Comparison of ENCODE assay signal across 22 mouse cellular contexts in genomic region chr1:160980021-160980420, GRCm38 (mm10). TPM values are rescaled to one million over a fixed set of nuclear protein-coding genes. Genes with fewer than 3 reads are reported as not detected.
DNase-seq lines count a peak whose midpoint lies in the region; ATAC-seq and TF ChIP-seq lines count a peak whose summit lies in the region.
"Had no signal": no experiment of that assay in that cellular context is flagged by ENCODE, and none has a peak within 500 bp of the region (broad histone marks: within the 10 kb centered on the region; RNA-seq: fewer than 3 reads in every experiment).

No protein-coding gene starts in this region.

- no peaks in the 10 kb centered on the region for H3K36me3 ChIP-seq in intestine, postnatal 0 days (ENCODE audit: control insufficient read depth, insufficient read depth)
- H3K36me3 ChIP-seq in intestine, embryonic 16.5 days (ENCODE audit: control insufficient read depth, insufficient read depth, low read length): no peaks in the 10 kb centered on the region
- peaks cover 30% of the 10 kb centered on the region for H3K36me3 ChIP-seq in megakaryocyte, embryonic 14.5 days (replicated peaks; ENCODE audit: low read length)
- H3K36me3 ChIP-seq in liver, postnatal 0 days (replicated peaks; ENCODE audit: insufficient read depth, low read length): no peaks in the 10 kb centered on the region
- H3K36me3 ChIP-seq in kidney, embryonic 16.5 days (ENCODE audit: insufficient read depth, low read length): 0 out of 2 replicates have a peak, but pooled peaks cover 4% of the 10 kb centered on the region

- no peak overlapping the region for H3K4me2 ChIP-seq in intestine, postnatal 0 days (replicated peaks; ENCODE audit: low read depth)
- H3K4me2 ChIP-seq in intestine, embryonic 16.5 days (ENCODE audit: low read depth, low read length): no peak overlapping the region
- H3K4me2 ChIP-seq in liver, postnatal 0 days (ENCODE audit: low read depth, low read length): no peak overlapping the region
- no peak overlapping the region for H3K4me2 ChIP-seq in kidney, embryonic 16.5 days (replicated peaks; ENCODE audit: low read depth, low read length)
- H3K4me2 ChIP-seq: forebrain, embryonic 13.5 days; heart, embryonic 11.5 days; hindbrain, embryonic 12.5 days; hindbrain, embryonic 15.5 days had no signal

- no peak for TF ChIP-seq CTCF in intestine, postnatal 0 days (IDR thresholded peaks at IDR 0.05; ENCODE audit: low read depth)
- no peak for TF ChIP-seq CTCF in liver, postnatal 0 days (IDR thresholded peaks at IDR 0.05; ENCODE audit: low read depth)

- ATAC-seq in intestine, postnatal 0 days: peak; percentile 42; the same call in 1 of the 2 replicates
- ATAC-seq in intestine, embryonic 16.5 days: no peak
- ATAC-seq in megakaryocyte, adult 5-6 weeks (ENCODE audit: poor library complexity, severe bottlenecking): no peak
- no peak for ATAC-seq in liver, postnatal 0 days
- no peak for ATAC-seq in kidney, embryonic 16.5 days (ENCODE audit: low FRiP score, low TSS enrichment)
- ATAC-seq: forebrain, embryonic 13.5 days; forebrain, embryonic 16.5 days; Patski had no signal

- no peak overlapping the region for H3K4me3 ChIP-seq in intestine, postnatal 0 days (ENCODE audit: low read depth, low read length)
- no peak overlapping the region for H3K4me3 ChIP-seq in intestine, embryonic 16.5 days (ENCODE audit: low read length)
- H3K4me3 ChIP-seq in megakaryocyte, embryonic 14.5 days (replicated peaks): peak overlapping the region; percentile 64
- H3K4me3 ChIP-seq in liver, postnatal 0 days (ENCODE audit: low read depth, low read length): no peak overlapping the region
- H3K4me3 ChIP-seq in kidney, embryonic 16.5 days (ENCODE audit: low read length): no peak overlapping the region
- H3K4me3 ChIP-seq: forebrain, embryonic 10.5 days; forebrain, embryonic 13.5 days; gastrocnemius, adult 2 months; hindbrain, embryonic 12.5 days; hindbrain, embryonic 15.5 days had no signal

- H3K4me1 ChIP-seq in intestine, postnatal 0 days (replicated peaks; ENCODE audit: control insufficient read depth, insufficient read depth, low read length): no peaks in the 10 kb centered on the region
- H3K4me1 ChIP-seq in intestine, embryonic 16.5 days (ENCODE audit: control insufficient read depth, insufficient read depth, low read length): no peaks in the 10 kb centered on the region
- H3K4me1 ChIP-seq in megakaryocyte, embryonic 14.5 days: peaks cover 32% of the 10 kb centered on the region
- peaks cover 13% of the 10 kb centered on the region for H3K4me1 ChIP-seq in liver, postnatal 0 days (ENCODE audit: insufficient read depth)
- H3K4me1 ChIP-seq in kidney, embryonic 16.5 days (ENCODE audit: insufficient read depth, low read length): peaks cover 9% of the 10 kb centered on the region
- H3K4me1 ChIP-seq: forebrain, embryonic 10.5 days; forebrain, embryonic 13.5 days; hindbrain, embryonic 12.5 days; hindbrain, embryonic 15.5 days had no signal

- 37% methylated on average over 5 of the region's 5 CpGs for WGBS in intestine, postnatal 0 days
- 60% methylated on average over 5 of the region's 5 CpGs for WGBS in intestine, embryonic 16.5 days
- WGBS in liver, postnatal 0 days (ENCODE audit: insufficient replicate concordance): 54% methylated on average over 5 of the region's 5 CpGs
- WGBS in kidney, embryonic 16.5 days: 56% methylated on average over 5 of the region's 5 CpGs

- TF ChIP-seq EP300 in liver, postnatal 0 days (IDR thresholded peaks at IDR 0.05; ENCODE audit: low read depth): no peak

- no peak overlapping the region for H3K9ac ChIP-seq in intestine, postnatal 0 days (ENCODE audit: low read depth, low read length)
- H3K9ac ChIP-seq in intestine, embryonic 16.5 days (ENCODE audit: low read depth, low read length): no peak overlapping the region
- no peak overlapping the region for H3K9ac ChIP-seq in liver, postnatal 0 days (replicated peaks)
- H3K9ac ChIP-seq in kidney, embryonic 16.5 days (replicated peaks; ENCODE audit: low read length): no peak overlapping the region
- H3K9ac ChIP-seq: forebrain, embryonic 13.5 days; hindbrain, embryonic 12.5 days; hindbrain, embryonic 15.5 days had no signal

- DNase-seq in liver, postnatal 0 days: no peak
- no peak for DNase-seq in layer of hippocampus, postnatal 14 days (ENCODE audit: low spot score in 2 of 2)
- DNase-seq in frontal cortex, postnatal 36 days (ENCODE audit: low spot score in 2 of 2): no peak
- DNase-seq: adrenal gland, postnatal 14 days; cerebellum, adult 11 months; cerebellum, adult 8-10 months; cerebellum, postnatal 10 days; cerebellum, postnatal 36 days; gastrocnemius, adult 2 months; gastrocnemius, postnatal 14 days had no signal

- no peak overlapping the region for H3K27ac ChIP-seq in intestine, postnatal 0 days (ENCODE audit: low read depth, low read length)
- no peak overlapping the region for H3K27ac ChIP-seq in intestine, embryonic 16.5 days (ENCODE audit: low read length)
- peak overlapping the region; percentile 79 for H3K27ac ChIP-seq in liver, postnatal 0 days (ENCODE audit: low read depth)
- no peak overlapping the region for H3K27ac ChIP-seq in kidney, embryonic 16.5 days (ENCODE audit: low read length)
- H3K27ac ChIP-seq: forebrain, embryonic 10.5 days; forebrain, embryonic 13.5 days; gastrocnemius, adult 2 months; hindbrain, embryonic 12.5 days; hindbrain, embryonic 15.5 days had no signal

- no peaks in the 10 kb centered on the region for H3K9me3 ChIP-seq in intestine, postnatal 0 days (ENCODE audit: control insufficient read depth)
- no peaks in the 10 kb centered on the region for H3K9me3 ChIP-seq in intestine, embryonic 16.5 days (ENCODE audit: control insufficient read depth, low read length)
- no peaks in the 10 kb centered on the region for H3K9me3 ChIP-seq in megakaryocyte, embryonic 14.5 days
- H3K9me3 ChIP-seq in liver, postnatal 0 days (ENCODE audit: low read length): no peaks in the 10 kb centered on the region
- no peaks in the 10 kb centered on the region for H3K9me3 ChIP-seq in kidney, embryonic 16.5 days (ENCODE audit: low read length)
- H3K9me3 ChIP-seq: forebrain, embryonic 10.5 days; forebrain, embryonic 13.5 days; hindbrain, embryonic 12.5 days; hindbrain, embryonic 15.5 days had no signal

- no peaks in the 10 kb centered on the region for H3K27me3 ChIP-seq in intestine, postnatal 0 days (replicated peaks; ENCODE audit: control insufficient read depth, insufficient read depth, low read length)
- no peaks in the 10 kb centered on the region for H3K27me3 ChIP-seq in intestine, embryonic 16.5 days (replicated peaks; ENCODE audit: control insufficient read depth, insufficient read depth, low read length)
- no peaks in the 10 kb centered on the region for H3K27me3 ChIP-seq in megakaryocyte, embryonic 14.5 days (replicated peaks)
- no peaks in the 10 kb centered on the region for H3K27me3 ChIP-seq in liver, postnatal 0 days (ENCODE audit: insufficient read depth, low read length)
- H3K27me3 ChIP-seq in kidney, embryonic 16.5 days (ENCODE audit: insufficient read depth, low read length): no peaks in the 10 kb centered on the region
- H3K27me3 ChIP-seq: forebrain, embryonic 13.5 days; hindbrain, embryonic 12.5 days; hindbrain, embryonic 15.5 days; Patski had no signal

RNA-seq across cellular contexts. Expression of gene Serpinc1, which starts 1.6 kb away (rescaled TPM):
- polyA plus RNA-seq in intestine, postnatal 0 days (2015; fragmentation: Nextera tagmentation; extraction: Ambion mirVana): 1.1 TPM in 2 replicates
- polyA plus RNA-seq in intestine, embryonic 16.5 days (2015; fragmentation: Nextera tagmentation; extraction: Ambion mirVana): 5.4 and 16.6 TPM in 2 replicates
- polyA plus RNA-seq in megakaryocyte, embryonic 14.5 days (2012; ENCODE audit: insufficient read depth, low replicate concordance): 0.54 and 2.0 TPM in 2 replicates
- 0.16 and 1.1 TPM in 2 replicates for total RNA-seq in megakaryocyte, adult 5-6 weeks (2015)
- 0.61 and 1.4 TPM in 2 replicates for total RNA-seq in megakaryocyte, adult 5-6 weeks (2017)
- 3,100 and 3,165 TPM in 2 replicates for polyA plus RNA-seq in liver, postnatal 0 days (2015; fragmentation: Nextera tagmentation; extraction: Ambion mirVana)
- total RNA-seq in layer of hippocampus, postnatal 14 days (2021): under 1 TPM; 0.48 to 0.58 TPM
- polyA plus RNA-seq in kidney, embryonic 16.5 days (2015; fragmentation: Nextera tagmentation; extraction: Ambion mirVana): 2.5 TPM in 2 replicates

RNA-seq across cellular contexts. Expression of gene Zbtb37, which starts 54.6 kb away (rescaled TPM):
- polyA plus RNA-seq in intestine, postnatal 0 days (2015; fragmentation: Nextera tagmentation; extraction: Ambion mirVana): 2.0 and 4.0 TPM in 2 replicates
- polyA plus RNA-seq in intestine, embryonic 16.5 days (2015; fragmentation: Nextera tagmentation; extraction: Ambion mirVana): 3.4 and 4.3 TPM in 2 replicates
- 0.04 and 0.09 TPM in 2 replicates for polyA plus RNA-seq in megakaryocyte, embryonic 14.5 days (2012; ENCODE audit: insufficient read depth, low replicate concordance)
- total RNA-seq in megakaryocyte, adult 5-6 weeks (2015): 5.2 and 5.8 TPM in 2 replicates
- 7.0 TPM in 2 replicates for total RNA-seq in megakaryocyte, adult 5-6 weeks (2017)
- polyA plus RNA-seq in liver, postnatal 0 days (2015; fragmentation: Nextera tagmentation; extraction: Ambion mirVana): 2.0 and 2.3 TPM in 2 replicates
- total RNA-seq in layer of hippocampus, postnatal 14 days (2021): 10 to 100 TPM; 15.7 to 19.2 TPM
- 7.8 and 8.8 TPM in 2 replicates for polyA plus RNA-seq in kidney, embryonic 16.5 days (2015; fragmentation: Nextera tagmentation; extraction: Ambion mirVana)

Comparison
In these comparisons a context has a peak if more than half of its experiments do, and no peak if none do; other contexts are left out.
1. RNA of gene Serpinc1, which starts 1.6 kb away (polyA plus RNA-seq): 3,100 to 3,165 TPM in liver, postnatal 0 days; 5.4 to 16.6 TPM in intestine, embryonic 16.5 days, 2.5 TPM in kidney, embryonic 16.5 days, 0.54 to 2.0 TPM in megakaryocyte, embryonic 14.5 days and 1.1 TPM in intestine, postnatal 0 days; every median in the first group is over 100 times any median in the second.